Mouse (Mus musculus): ENCODE measurements around the gene Cdh22. TPM values are rescaled to one million over a fixed set of nuclear protein-coding genes. Genes with fewer than 3 reads are reported as not detected.

Cdh22 gene
- polyA plus RNA-seq, 1 experiment, result not detected

GRCm38 (mm10) chr2:165064489-165064888 is 170.2 kb downstream of the Cdh22 start:
- no peak for TF ChIP-seq CTCF (IDR thresholded peaks at IDR 0.05; ENCODE audit: borderline replicate concordance, insufficient read depth, low read length)
- TF ChIP-seq POLR2A (IDR thresholded peaks at IDR 0.05; ENCODE audit: low read depth, low read length), result no peak
- H3K27ac ChIP-seq (ENCODE audit: insufficient read depth, low read length), result no peak overlapping the region
- no peaks in the 10 kb centered on the region for H3K4me1 ChIP-seq (ENCODE audit: control insufficient read depth, insufficient read depth, low read length)
- no peak overlapping the region for H3K4me3 ChIP-seq (ENCODE audit: insufficient read depth, low read length)

GRCm38 (mm10) chr2:165061638-165062433 is 172.8 kb downstream of the Cdh22 start:
- TF ChIP-seq CTCF (IDR thresholded peaks at IDR 0.05; ENCODE audit: borderline replicate concordance, insufficient read depth, low read length) (no peak), POLR2A (IDR thresholded peaks at IDR 0.05; ENCODE audit: low read depth, low read length) (no peak)
- H3K4me3 ChIP-seq (ENCODE audit: insufficient read depth, low read length), result no peak overlapping the region
- H3K27ac ChIP-seq (ENCODE audit: insufficient read depth, low read length), result no peak overlapping the region
- no peaks in the 10 kb centered on the region for H3K4me1 ChIP-seq (ENCODE audit: control insufficient read depth, insufficient read depth, low read length)

Other genes starting within 250 kb of the Cdh22 start
- 28.4 and 33.5 TPM in 2 replicates for gene Ncoa5, start 200.0 kb downstream of the Cdh22 start, polyA plus RNA-seq (2011; ENCODE audit: insufficient read length, low read depth, missing spikeins)
- 1.2 and 2.0 TPM in 2 replicates for gene Cd40, start 179.2 kb downstream of the Cdh22 start, polyA plus RNA-seq (2011; ENCODE audit: insufficient read length, low read depth, missing spikeins)
- gene 1700025C18Rik, start 144.1 kb downstream of the Cdh22 start, polyA plus RNA-seq (2011; ENCODE audit: insufficient read length, low read depth, missing spikeins), result not detected in 2 replicates
- 35.8 and 40.8 TPM in 2 replicates for gene Slc35c2, start 53.0 kb upstream of the Cdh22 start, polyA plus RNA-seq (2011; ENCODE audit: insufficient read length, low read depth, missing spikeins)
- gene Elmo2, start 91.6 kb upstream of the Cdh22 start, polyA plus RNA-seq (2011; ENCODE audit: insufficient read length, low read depth, missing spikeins), result 57.5 and 66.3 TPM in 2 replicates
- not detected in 2 replicates for gene Zfp663, start 133.9 kb upstream of the Cdh22 start, polyA plus RNA-seq (2011; ENCODE audit: insufficient read length, low read depth, missing spikeins)
- 10.7 and 12.2 TPM in 2 replicates for gene Zfp334, start 153.4 kb upstream of the Cdh22 start, polyA plus RNA-seq (2011; ENCODE audit: insufficient read length, low read depth, missing spikeins)
- gene Ocstamp, start 165.6 kb upstream of the Cdh22 start, polyA plus RNA-seq (2011; ENCODE audit: insufficient read length, low read depth, missing spikeins), result not detected in 2 replicates
- gene Slc13a3, start 238.4 kb upstream of the Cdh22 start, polyA plus RNA-seq (2011; ENCODE audit: insufficient read length, low read depth, missing spikeins), result 0.16 TPM in 1 of 2 replicates, not detected in the other